Mouse (Mus musculus) kidney, adult 2 months (tissue): ENCODE data around the gene Siae.

Source experiments
- CTCF ChIP-seq: fragments of 200-500 bp; conservative IDR thresholded peaks from 2 replicates; pipeline ENCODE4 v1.5.1; 2011; ENCODE audit warnings: low read depth, mild to moderate bottlenecking, control low read depth, low read length, moderate library complexity, mixed read lengths; ENCODE audit not compliant: insufficient read depth, insufficient read length
- POLR2A ChIP-seq: fragments of 200-500 bp; IDR thresholded peaks from one replicate; pipeline ENCODE4 v1.6.1; 2011; ENCODE audit warnings: low read depth, low read length, control low read depth

DNA sequence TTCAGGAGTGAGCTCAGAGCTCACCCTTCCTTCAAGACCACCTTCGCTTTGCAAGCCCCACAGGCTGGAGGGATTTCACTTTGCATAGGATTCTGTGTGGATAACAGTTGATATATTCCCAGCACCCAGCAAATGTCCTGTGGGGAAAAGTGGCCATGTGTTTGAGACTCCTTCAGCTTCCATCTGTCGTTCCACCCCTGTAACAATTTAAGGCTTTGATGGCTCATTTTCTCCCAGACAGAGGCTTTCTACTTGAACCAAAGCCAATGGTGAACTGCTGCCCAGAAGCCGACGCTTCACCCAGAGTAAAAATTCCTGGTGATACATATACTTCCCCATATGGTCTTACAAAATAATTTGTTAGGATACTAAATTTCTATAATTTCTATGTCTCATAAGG is 119.8 kb downstream of the Siae start:
- TF ChIP-seq CTCF (no peak), POLR2A (no peak)
